Mouse (Mus musculus): ENCODE results near the gene Majin. TPM values are rescaled to one million over a fixed set of nuclear protein-coding genes. Genes with fewer than 3 reads are reported as not detected.

Majin gene
- polyA plus RNA-seq, 1 experiment = 0.52 TPM

DNA sequence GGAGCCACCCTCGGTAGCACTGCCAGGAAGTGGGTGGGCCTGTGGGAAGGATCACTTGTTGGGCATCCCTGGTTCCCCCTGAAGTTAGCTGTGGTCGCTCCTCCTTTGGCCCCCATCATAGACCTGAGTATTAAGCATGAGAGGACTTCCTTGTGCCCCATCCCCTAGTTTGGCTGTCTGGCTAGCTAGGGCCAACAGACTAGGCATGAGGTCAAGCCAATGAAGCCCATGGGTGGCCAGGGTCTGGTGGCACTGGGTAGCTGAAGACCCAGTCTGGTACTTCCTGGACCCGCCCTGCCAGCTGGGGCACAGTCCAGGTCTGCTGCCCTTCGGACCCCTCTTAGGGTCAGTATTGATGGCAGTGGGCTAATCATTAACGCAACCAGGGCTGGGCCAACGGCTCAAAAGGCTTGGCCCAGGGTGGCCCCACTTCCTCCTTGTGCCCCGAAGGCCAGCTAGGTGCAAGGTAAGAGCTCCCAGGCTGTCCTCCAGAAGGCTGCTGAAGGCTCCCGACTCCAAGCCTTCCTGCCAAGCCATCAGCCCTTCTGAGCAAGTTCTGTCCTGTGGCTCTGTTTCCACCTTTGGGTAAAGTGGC lies 78.7 kb downstream of the Majin start:
- no peak for DNase-seq (ENCODE audit: low spot score)

- no peak for DNase-seq (ENCODE audit: low spot score)
Measured at GRCm38 (mm10) chr19:6264200-6264599, 80.0 kb downstream of the Majin start.

DNA sequence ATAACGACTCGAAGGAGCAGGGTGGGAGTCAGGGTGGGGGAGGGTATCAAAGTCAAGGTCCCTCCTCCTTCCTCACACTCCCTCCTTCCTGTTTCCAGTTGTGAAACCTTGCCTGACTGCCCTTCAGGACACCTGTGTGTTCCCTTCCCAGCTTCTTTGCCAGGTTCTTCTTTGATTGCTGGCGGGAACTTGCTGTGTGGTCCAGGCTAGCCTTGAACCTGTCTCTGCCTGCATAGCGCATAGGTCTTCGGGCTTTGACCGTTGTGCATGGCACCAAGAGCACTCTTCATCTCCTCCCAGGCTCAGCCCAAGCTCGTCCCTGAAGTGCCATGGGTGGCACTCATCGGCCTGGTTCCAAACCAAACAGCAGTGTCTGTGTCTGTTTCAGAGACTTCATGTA lies 80.8 kb downstream of the Majin start:
- no peak for DNase-seq (ENCODE audit: low spot score)

- no peak for DNase-seq (ENCODE audit: low spot score)
Measured at GRCm38 (mm10) chr19:6265727-6266182, 81.6 kb downstream of the Majin start.

GRCm38 (mm10) chr19:6267306-6268169 lies 83.3 kb downstream of the Majin start:
- no peak for DNase-seq (ENCODE audit: low spot score)

DNA sequence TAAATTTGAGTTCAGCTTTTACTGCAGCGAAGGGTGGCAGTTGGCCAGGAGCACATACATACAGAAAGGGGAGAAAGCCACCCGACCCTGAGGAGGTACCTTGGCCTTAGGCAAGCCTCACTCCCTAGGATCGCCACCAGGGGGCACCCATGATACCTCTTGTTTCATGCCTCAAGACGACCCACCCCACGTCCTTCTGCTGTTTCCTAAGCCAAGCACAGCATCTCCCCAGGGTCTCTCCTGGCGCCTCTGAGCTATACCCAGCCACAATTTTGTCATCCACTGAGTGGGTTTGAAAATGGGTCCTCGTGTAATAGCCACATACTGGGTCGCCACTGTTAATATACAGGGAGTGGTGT lies 84.0 kb downstream of the Majin start:
- DNase-seq (ENCODE audit: low spot score) = peak; percentile 70

DNA sequence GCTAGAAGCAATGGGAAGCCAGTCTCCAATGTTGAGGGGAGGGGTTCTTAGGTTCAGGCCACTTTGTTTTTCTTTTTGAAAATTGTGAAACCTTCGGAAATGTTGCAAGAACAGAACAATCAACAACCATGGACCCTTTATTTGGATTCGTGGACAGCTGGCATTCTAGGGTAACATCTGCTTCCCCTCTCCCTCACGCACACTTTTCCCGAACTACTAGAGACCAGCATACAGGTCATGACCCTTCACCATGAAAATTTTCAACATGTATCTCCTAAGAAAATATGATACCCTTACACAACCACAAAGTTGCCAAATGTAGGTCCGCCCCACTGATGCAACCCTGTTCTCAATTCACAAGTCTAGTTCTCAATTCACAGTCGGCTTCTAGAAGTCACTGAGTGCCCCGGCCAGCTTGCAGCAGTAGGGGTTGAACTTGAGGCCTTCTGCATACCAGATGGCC lies 84.5 kb downstream of the Majin start:
- DNase-seq (ENCODE audit: low spot score) = no peak

- DNase-seq (ENCODE audit: low spot score) = no peak
Measured at GRCm38 (mm10) chr19:6269798-6270475, 85.7 kb downstream of the Majin start.

- DNase-seq (ENCODE audit: low spot score) = no peak
Measured at GRCm38 (mm10) chr19:6270661-6271060, 86.5 kb downstream of the Majin start.

- no peak for DNase-seq (ENCODE audit: low spot score)
Measured at GRCm38 (mm10) chr19:6271206-6271605, 87.0 kb downstream of the Majin start.

GRCm38 (mm10) chr19:6272053-6272452 lies 87.9 kb downstream of the Majin start:
- no peak for DNase-seq (ENCODE audit: low spot score)

GRCm38 (mm10) chr19:6272738-6273137 lies 88.5 kb downstream of the Majin start:
- DNase-seq (ENCODE audit: low spot score) = no peak

DNA sequence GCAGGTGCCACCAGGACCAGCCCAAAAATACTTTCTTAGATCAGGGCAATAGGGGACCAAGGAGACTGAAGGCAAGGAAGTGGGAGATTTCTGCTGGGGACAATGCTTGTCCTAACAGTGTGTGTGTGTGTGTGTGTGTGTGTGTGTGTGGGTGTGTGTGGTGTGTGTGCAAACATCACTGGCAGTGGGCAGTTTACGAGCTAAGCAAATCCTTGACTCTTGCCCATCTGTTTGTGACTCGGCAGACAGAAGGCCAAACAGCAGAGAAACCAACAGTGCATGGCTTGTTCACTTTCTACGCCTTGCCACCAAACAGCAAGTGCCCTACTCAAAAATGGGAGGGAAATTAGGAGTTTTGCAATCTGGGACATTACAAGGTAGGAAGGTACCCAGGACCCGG lies 89.4 kb downstream of the Majin start:
- DNase-seq (ENCODE audit: low spot score) = no peak

Other genes starting within 250 kb of the Majin start
- 32.8 and 41.0 TPM in 2 replicates for gene Pola2, start 220.2 kb upstream of the Majin start, polyA plus RNA-seq (2012; rRNA removed)
- gene Slc22a20, start 198.2 kb upstream of the Majin start, polyA plus RNA-seq (2012; rRNA removed) = 0.12 and 0.21 TPM in 2 replicates
- gene Capn1, start 168.5 kb upstream of the Majin start, polyA plus RNA-seq (2012; rRNA removed) = 116 and 118 TPM in 2 replicates
- gene Syvn1, start 137.8 kb upstream of the Majin start, polyA plus RNA-seq (2012; rRNA removed) = 15.5 and 24.1 TPM in 2 replicates
- 32.4 and 33.5 TPM in 2 replicates for gene Mrpl49, start 126.6 kb upstream of the Majin start, polyA plus RNA-seq (2012; rRNA removed)
- 1,752 and 1,769 TPM in 2 replicates for gene Fau, start 126.5 kb upstream of the Majin start, polyA plus RNA-seq (2012; rRNA removed)
- gene Znhit2, start 123.2 kb upstream of the Majin start, polyA plus RNA-seq (2012; rRNA removed) = 25.8 and 26.8 TPM in 2 replicates
- gene Tm7sf2, start 116.0 kb upstream of the Majin start, polyA plus RNA-seq (2012; rRNA removed) = 24.1 and 33.2 TPM in 2 replicates
- gene Vps51, start 107.2 kb upstream of the Majin start, polyA plus RNA-seq (2012; rRNA removed) = 62.5 and 70.8 TPM in 2 replicates
- gene Tmem262, start 104.4 kb upstream of the Majin start, polyA plus RNA-seq (2012; rRNA removed) = 0.21 TPM in 1 of 2 replicates, not detected in the other
- 0.31 and 0.55 TPM in 2 replicates for gene Gm28374, start 102.1 kb upstream of the Majin start, polyA plus RNA-seq (2012; rRNA removed)
- gene Zfpl1, start 99.4 kb upstream of the Majin start, polyA plus RNA-seq (2012; rRNA removed) = 68.5 and 81.2 TPM in 2 replicates
- gene Cdca5, start 99.4 kb upstream of the Majin start, polyA plus RNA-seq (2012; rRNA removed) = 0.83 and 1.4 TPM in 2 replicates
- gene AC131692.1, start 90.0 kb upstream of the Majin start, polyA plus RNA-seq (2012; rRNA removed) = 0.14 TPM in 1 of 2 replicates, not detected in the other
- gene Naaladl1, start 78.6 kb upstream of the Majin start, polyA plus RNA-seq (2012; rRNA removed) = 0.06 and 0.13 TPM in 2 replicates
- gene Sac3d1, start 65.7 kb upstream of the Majin start, polyA plus RNA-seq (2012; rRNA removed) = 14.0 and 16.8 TPM in 2 replicates
- 27.7 and 32.6 TPM in 2 replicates for gene Snx15, start 56.1 kb upstream of the Majin start, polyA plus RNA-seq (2012; rRNA removed)
- 5.1 and 9.2 TPM in 2 replicates for gene Batf2, start 43.4 kb upstream of the Majin start, polyA plus RNA-seq (2012; rRNA removed)
- gene Arl2, start 42.8 kb upstream of the Majin start, polyA plus RNA-seq (2012; rRNA removed) = 76.9 and 87.5 TPM in 2 replicates
- 0.31 and 0.83 TPM in 2 replicates for gene Gpha2, start 42.0 kb downstream of the Majin start, polyA plus RNA-seq (2012; rRNA removed)
- gene Ppp2r5b, start 51.5 kb downstream of the Majin start, polyA plus RNA-seq (2012; rRNA removed) = 31.0 and 38.3 TPM in 2 replicates
- 11.4 and 15.7 TPM in 2 replicates for gene Atg2a, start 57.3 kb downstream of the Majin start, polyA plus RNA-seq (2012; rRNA removed)
- 73.6 and 86.5 TPM in 2 replicates for gene Ehd1, start 92.3 kb downstream of the Majin start, polyA plus RNA-seq (2012; rRNA removed)
- gene Cdc42bpg, start 122.1 kb downstream of the Majin start, polyA plus RNA-seq (2012; rRNA removed) = 22.7 and 27.0 TPM in 2 replicates
- gene Men1, start 150.6 kb downstream of the Majin start, polyA plus RNA-seq (2012; rRNA removed) = 34.3 and 37.7 TPM in 2 replicates
- 63.7 and 88.3 TPM in 2 replicates for gene Map4k2, start 156.7 kb downstream of the Majin start, polyA plus RNA-seq (2012; rRNA removed)
- 89.7 and 158 TPM in 2 replicates for gene Sf1, start 179.3 kb downstream of the Majin start, polyA plus RNA-seq (2012; rRNA removed)
- 34.8 and 47.2 TPM in 2 replicates for gene Pygm, start 200.0 kb downstream of the Majin start, polyA plus RNA-seq (2012; rRNA removed)
- 106 and 109 TPM in 2 replicates for gene Rasgrp2, start 215.0 kb downstream of the Majin start, polyA plus RNA-seq (2012; rRNA removed)
- gene Nrxn2, start 234.3 kb downstream of the Majin start, polyA plus RNA-seq (2012; rRNA removed) = 1.3 and 1.5 TPM in 2 replicates

Data from urinary bladder, adult 2 months (tissue).